Mouse (Mus musculus) testis, adult 2 months (tissue): ENCODE results near the gene Dnah17.

Experiments used
- CTCF ChIP-seq: fragments of 200-500 bp; IDR thresholded peaks from 2 replicates; pipeline ENCODE4 v1.5.1; 2012; ENCODE audit warnings: low read depth, mild to moderate bottlenecking, inconsistent platforms, low read length, moderate library complexity; ENCODE audit not compliant: control insufficient read depth, insufficient read depth, insufficient replicate concordance
- POLR2A ChIP-seq: fragments of 200-500 bp; IDR thresholded peaks from 2 replicates; pipeline ENCODE4 v1.6.1; 2012; ENCODE audit warnings: low read depth, mild to moderate bottlenecking, inconsistent platforms, low read length, moderate library complexity; ENCODE audit not compliant: control insufficient read depth

- no peak for TF ChIP-seq POLR2A
- no peak for TF ChIP-seq CTCF
Measured at GRCm38 (mm10) chr11:118138347-118138746, 7.9 kb upstream of the Dnah17 start.
